In genomic region chr1:138589126-138589525, GRCm38 (mm10) we compare ENCODE assay signal across 27 mouse cellular contexts. TPM values are rescaled to one million over a fixed set of nuclear protein-coding genes. Genes with fewer than 3 reads are reported as not detected.
DNase-seq lines count a peak whose midpoint lies in the region; ATAC-seq and TF ChIP-seq lines count a peak whose summit lies in the region.
"Had no signal": no experiment of that assay in that cellular context is flagged by ENCODE, and none has a peak within 500 bp of the region (broad histone marks: within the 10 kb centered on the region; RNA-seq: fewer than 3 reads in every experiment).

No protein-coding gene starts in this region.

- DNase-seq in embryonic facial prominence, embryonic 10.5 days (ENCODE audit: low spot score) = no peak
- DNase-seq in kidney, adult 2 months = peak; percentile 67
- no peak for DNase-seq in kidney, postnatal 10 days
- peak; percentile 55 for DNase-seq in CD4-positive helper T cell, adult 2 months (ENCODE audit: low read depth, low spot score)
- peak; percentile 51 for DNase-seq in naive thymus-derived CD4-positive, alpha-beta T cell, adult 2 months (ENCODE audit: low read depth)
- no peak for DNase-seq in layer of hippocampus, adult 8-10 months (ENCODE audit: low spot score in 2 of 2)
- DNase-seq: adrenal gland, postnatal 10 days; adrenal gland, postnatal 36 days; B cell, adult 2 months; cerebellum, adult 18-20 months; cerebellum, adult 9-10 months; cerebellum, postnatal 25 days; gastrocnemius, adult 2 months; gastrocnemius, postnatal 14 days; heart, adult 18-20 months; heart, postnatal 14 days; heart, postnatal 4 days had no signal

- no peak for TF ChIP-seq CTCF in kidney, adult 2 months (conservative IDR thresholded peaks at IDR 0.05; ENCODE audit: insufficient read depth, insufficient read length, low read depth, low read length)

- peak overlapping the region; percentile 48; the same call in 1 of the 2 replicates for H3K27ac ChIP-seq in embryonic facial prominence, embryonic 13.5 days
- no peak overlapping the region for H3K27ac ChIP-seq in embryonic facial prominence, embryonic 10.5 days (replicated peaks)
- H3K27ac ChIP-seq in kidney, adult 2 months (ENCODE audit: insufficient read depth, low read depth, low read length) = no peak overlapping the region
- H3K27ac ChIP-seq: forebrain, embryonic 10.5 days; forebrain, embryonic 13.5 days; gastrocnemius, adult 2 months; heart, embryonic 13.5 days; hindbrain, embryonic 14.5 days; hindbrain, postnatal 0 days had no signal

- H3K9me3 ChIP-seq in embryonic facial prominence, embryonic 13.5 days = no peaks in the 10 kb centered on the region
- H3K9me3 ChIP-seq in embryonic facial prominence, embryonic 10.5 days = no peaks in the 10 kb centered on the region
- H3K9me3 ChIP-seq: forebrain, embryonic 10.5 days; forebrain, embryonic 13.5 days; G1E had no signal

- WGBS in embryonic facial prominence, embryonic 13.5 days = 55% methylated on average over 3 of the region's 3 CpGs
- WGBS in embryonic facial prominence, embryonic 10.5 days = 84% methylated on average over 3 of the region's 3 CpGs
- 67% methylated on average over 3 of the region's 3 CpGs for WGBS in kidney, adult 2 months

- peaks cover 19% of the 10 kb centered on the region for H3K4me1 ChIP-seq in embryonic facial prominence, embryonic 13.5 days
- peaks cover 7% of the 10 kb centered on the region for H3K4me1 ChIP-seq in embryonic facial prominence, embryonic 10.5 days
- peaks cover 23% of the 10 kb centered on the region; the same call in 1 of the 2 replicates for H3K4me1 ChIP-seq in kidney, adult 2 months (ENCODE audit: control insufficient read depth, insufficient read depth, low read length)

- TF ChIP-seq POLR2A in kidney, adult 2 months (IDR thresholded peaks at IDR 0.05; ENCODE audit: low read depth, low read length) = no peak

- H3K27me3 ChIP-seq in embryonic facial prominence, embryonic 13.5 days = no peaks in the 10 kb centered on the region
- no peaks in the 10 kb centered on the region for H3K27me3 ChIP-seq in embryonic facial prominence, embryonic 10.5 days (replicated peaks; ENCODE audit: low read depth, poor library complexity, severe bottlenecking)
- no peaks in the 10 kb centered on the region for H3K27me3 ChIP-seq in kidney, adult 2 months (replicated peaks; ENCODE audit: control insufficient read depth, insufficient read depth, low read length)
- H3K27me3 ChIP-seq: CH12.LX; forebrain, embryonic 13.5 days; heart, embryonic 13.5 days; Patski had no signal

- no peak overlapping the region for H3K9ac ChIP-seq in embryonic facial prominence, embryonic 13.5 days
- H3K9ac ChIP-seq: forebrain, embryonic 13.5 days; heart, embryonic 13.5 days; hindbrain, embryonic 14.5 days had no signal

- H3K36me3 ChIP-seq in embryonic facial prominence, embryonic 13.5 days = no peaks in the 10 kb centered on the region; the same call in 1 of the 2 replicates
- H3K36me3 ChIP-seq in embryonic facial prominence, embryonic 10.5 days (replicated peaks) = peaks cover 4% of the 10 kb centered on the region; the same call in 1 of the 2 replicates
- H3K36me3 ChIP-seq in kidney, adult 2 months (ENCODE audit: control insufficient read depth, insufficient read depth, low read length) = no peaks in the 10 kb centered on the region

- no peak overlapping the region for H3K4me2 ChIP-seq in embryonic facial prominence, embryonic 13.5 days
- H3K4me2 ChIP-seq: forebrain, embryonic 13.5 days; heart, embryonic 13.5 days; hindbrain, embryonic 14.5 days had no signal

- no peak for ATAC-seq in embryonic facial prominence, embryonic 13.5 days (ENCODE audit: insufficient number of reproducible peaks, insufficient read depth, low FRiP score, low TSS enrichment, low read depth)
- ATAC-seq: forebrain, embryonic 13.5 days; forebrain, embryonic 16.5 days; hindbrain, postnatal 0 days; Patski had no signal

- H3K4me3 ChIP-seq in embryonic facial prominence, embryonic 13.5 days = no peak overlapping the region
- no peak overlapping the region for H3K4me3 ChIP-seq in embryonic facial prominence, embryonic 10.5 days
- no peak overlapping the region for H3K4me3 ChIP-seq in kidney, adult 2 months (ENCODE audit: insufficient read depth, low read depth, low read length)
- H3K4me3 ChIP-seq: forebrain, embryonic 10.5 days; forebrain, embryonic 13.5 days; gastrocnemius, adult 2 months; heart, embryonic 13.5 days had no signal

RNA-seq across cellular contexts. Expression of gene Nek7, which starts 30.8 kb away (rescaled TPM):
- 31.1 and 34.9 TPM in 2 replicates for polyA plus RNA-seq in embryonic facial prominence, embryonic 13.5 days (2015; fragmentation: Nextera tagmentation; extraction: Ambion mirVana)
- 23.1 and 23.9 TPM in 2 replicates for polyA plus RNA-seq in embryonic facial prominence, embryonic 10.5 days (2016; fragmentation: Nextera tagmentation; extraction: Ambion mirVana)
- 14.6 and 17.1 TPM in 2 replicates for polyA plus RNA-seq in kidney, adult 2 months (2012; rRNA removed)
- total RNA-seq in layer of hippocampus, adult 8-10 months (2022) = 10 to 100 TPM; 38.0 to 46.2 (median 38.4) TPM

Comparison
In these comparisons a context has a peak if more than half of its experiments do, and no peak if none do; other contexts are left out.
1. DNase-seq: peak in kidney, adult 2 months (single experiment), CD4-positive helper T cell, adult 2 months (single experiment) and naive thymus-derived CD4-positive, alpha-beta T cell, adult 2 months (single experiment); none in embryonic facial prominence, embryonic 10.5 days (single experiment), kidney, postnatal 10 days (single experiment) and layer of hippocampus, adult 8-10 months (0 of 2).